Mouse (Mus musculus): ENCODE results near the gene Gnat2.
A peak's percentile ranks its signal among the peaks of the same experiment; 100 is the strongest.

The Gnat2 gene

GRCm38 (mm10) chr3:108084767-108085270 is 7.8 kb upstream of the Gnat2 start:
- no peak for DNase-seq (ENCODE audit: extremely low spot score, low spot score)

GRCm38 (mm10) chr3:108085281-108085720 is 7.3 kb upstream of the Gnat2 start:
- DNase-seq (ENCODE audit: extremely low spot score, low spot score), result peak; percentile 86

GRCm38 (mm10) chr3:108085721-108086469 is 6.7 kb upstream of the Gnat2 start:
- peak; percentile 74 for DNase-seq (ENCODE audit: extremely low spot score, low spot score)

DNA sequence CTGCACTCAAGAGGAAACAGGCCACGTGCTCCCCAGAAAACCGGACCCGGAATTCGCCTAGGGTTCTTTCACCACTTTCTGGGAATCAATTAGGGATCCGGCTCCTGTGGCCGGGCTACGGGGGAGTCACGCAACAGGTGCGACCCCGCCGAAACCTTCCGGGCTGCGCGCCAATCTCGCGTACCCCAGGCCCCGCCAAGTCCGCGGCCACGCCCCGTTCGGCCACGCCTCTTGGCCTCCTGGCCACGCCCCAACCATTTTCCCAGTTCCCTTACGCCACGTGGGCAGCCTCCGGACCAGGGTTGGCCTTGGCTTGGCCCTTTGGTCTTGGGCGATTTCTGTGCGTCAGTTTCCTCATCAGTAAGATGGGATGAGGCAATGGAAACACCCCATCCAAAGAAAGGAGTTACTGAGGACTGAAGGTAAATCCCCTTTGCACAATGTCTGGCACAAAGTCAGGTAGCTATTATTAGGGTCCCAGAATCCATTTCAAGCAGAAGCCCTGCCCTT is 6.1 kb upstream of the Gnat2 start, which contains the start of gene Ampd2:
Gene Ampd2 (minus strand): TSS at position 182 of the 510 bp plus-strand sequence.
- peak; percentile 89 for DNase-seq (ENCODE audit: extremely low spot score, low spot score)

- DNase-seq (ENCODE audit: extremely low spot score, low spot score), result no peak
These were observed 5.3 kb upstream of the Gnat2 start for GRCm38 (mm10) chr3:108087329-108087728.

DNA sequence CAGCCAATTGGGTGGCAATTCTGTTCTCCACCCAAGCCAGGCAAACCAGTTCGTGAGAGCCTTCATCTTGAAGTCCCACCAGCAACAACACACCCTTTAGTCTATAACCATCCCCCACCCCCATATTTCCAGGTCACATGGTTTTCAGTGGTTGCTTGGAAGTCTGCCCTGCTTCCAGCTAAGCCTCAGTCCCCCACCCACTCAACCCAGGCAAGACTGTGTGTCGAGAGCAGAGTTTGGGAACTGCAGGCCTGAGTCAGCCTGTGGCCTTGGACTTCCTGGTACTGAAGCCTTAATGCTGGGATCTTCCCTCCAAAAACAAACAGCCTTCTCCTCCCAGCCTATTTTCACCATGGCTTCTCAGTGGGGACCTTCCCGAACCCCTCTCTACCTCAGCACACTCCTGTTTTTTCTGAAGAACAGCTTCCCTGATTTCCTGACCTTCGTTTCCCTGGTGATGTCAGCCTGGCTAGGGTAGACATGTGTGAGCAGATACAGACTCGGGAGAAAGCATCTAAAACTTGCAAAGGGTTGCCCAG is 3.7 kb upstream of the Gnat2 start:
- DNase-seq (ENCODE audit: extremely low spot score, low spot score), result no peak

DNA sequence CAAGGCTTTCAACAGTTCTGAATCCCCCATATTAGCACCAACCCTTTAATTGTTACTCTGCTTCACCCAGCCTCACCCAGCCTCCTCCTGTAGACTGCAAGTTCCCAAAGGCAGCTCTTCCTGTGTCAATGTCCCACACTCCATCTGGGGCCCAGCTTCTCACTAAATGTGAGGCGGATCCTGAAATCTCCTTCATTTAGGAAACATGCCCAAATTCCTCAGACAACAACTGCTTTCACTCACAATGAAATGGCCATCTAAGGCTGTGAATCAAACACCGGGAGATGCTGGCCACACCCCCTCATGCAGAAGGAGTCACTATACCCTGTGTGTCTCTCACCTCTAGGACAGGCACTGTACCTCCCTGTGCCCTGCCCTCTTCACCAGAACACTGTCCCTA is 2.7 kb upstream of the Gnat2 start:
- no peak for DNase-seq (ENCODE audit: extremely low spot score, low spot score)

- DNase-seq (ENCODE audit: extremely low spot score, low spot score), result no peak
These were observed 2.0 kb upstream of the Gnat2 start for GRCm38 (mm10) chr3:108090561-108090960.

GRCm38 (mm10) chr3:108092030-108092429 is 559 bp upstream of the Gnat2 start:
- no peak for DNase-seq (ENCODE audit: extremely low spot score, low spot score)

GRCm38 (mm10) chr3:108093306-108093705 is 717 bp downstream of the Gnat2 start:
- no peak for DNase-seq (ENCODE audit: extremely low spot score, low spot score)

DNA sequence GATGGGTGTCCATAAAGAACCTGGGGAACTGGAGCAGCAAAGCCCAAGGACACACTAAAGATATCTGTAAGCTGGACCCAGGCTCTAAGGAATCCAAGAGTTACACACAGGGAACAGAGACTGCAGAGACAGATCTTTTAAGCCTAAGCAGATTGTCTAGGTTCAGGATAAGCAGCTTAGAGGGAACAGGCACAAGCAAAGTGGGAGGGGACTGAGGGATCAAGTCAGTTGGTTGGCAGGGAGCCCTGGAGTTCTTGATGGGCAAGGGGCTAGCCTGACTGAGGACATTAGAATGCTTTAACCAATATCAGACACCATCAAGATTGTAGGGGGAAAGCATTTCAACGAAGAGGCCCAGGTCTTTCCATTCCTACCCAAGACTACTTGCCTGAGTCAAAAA is 1.6 kb downstream of the Gnat2 start:
- no peak for DNase-seq (ENCODE audit: extremely low spot score, low spot score)

- no peak for DNase-seq (ENCODE audit: extremely low spot score, low spot score)
These were observed 2.6 kb downstream of the Gnat2 start for GRCm38 (mm10) chr3:108094976-108095760.

DNA sequence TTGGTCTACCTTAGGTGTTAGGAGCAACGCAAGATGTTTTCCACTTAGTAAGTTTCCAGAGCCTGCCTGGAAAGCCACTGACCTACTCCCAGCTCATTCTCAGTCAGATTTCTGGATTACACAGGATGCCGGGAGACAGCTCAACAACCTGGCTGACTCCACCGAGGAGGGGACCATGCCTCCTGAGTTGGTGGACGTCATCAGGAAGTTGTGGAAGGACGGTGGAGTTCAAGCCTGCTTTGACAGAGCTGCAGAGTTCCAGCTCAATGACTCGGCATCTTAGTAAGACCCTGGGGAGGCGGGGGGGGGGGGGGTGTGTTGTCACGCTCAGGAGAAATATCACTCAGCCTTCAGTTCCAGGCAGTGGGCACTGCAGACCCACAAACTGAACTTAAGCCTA is 3.6 kb downstream of the Gnat2 start:
- DNase-seq (ENCODE audit: extremely low spot score, low spot score), result no peak

DNA sequence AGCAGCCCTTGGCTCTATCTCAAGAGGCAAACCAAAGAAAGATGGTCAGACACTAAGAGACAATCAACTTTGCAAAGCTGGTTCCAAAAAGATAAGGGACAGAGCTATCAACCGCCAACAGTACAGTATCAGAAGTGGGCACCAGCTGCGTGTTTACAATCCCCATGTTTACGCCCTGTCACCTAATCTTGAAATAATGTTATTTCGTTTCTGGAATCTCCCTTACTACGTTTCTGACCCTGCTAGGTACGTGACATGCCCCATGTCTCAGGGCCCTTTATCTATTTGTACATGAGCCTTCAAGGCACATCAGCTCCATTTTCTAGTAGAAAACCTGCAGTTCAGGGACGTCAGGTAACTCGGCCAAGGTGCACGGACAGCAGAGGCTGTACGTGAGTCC is 4.1 kb downstream of the Gnat2 start:
- DNase-seq (ENCODE audit: extremely low spot score, low spot score), result no peak

DNA sequence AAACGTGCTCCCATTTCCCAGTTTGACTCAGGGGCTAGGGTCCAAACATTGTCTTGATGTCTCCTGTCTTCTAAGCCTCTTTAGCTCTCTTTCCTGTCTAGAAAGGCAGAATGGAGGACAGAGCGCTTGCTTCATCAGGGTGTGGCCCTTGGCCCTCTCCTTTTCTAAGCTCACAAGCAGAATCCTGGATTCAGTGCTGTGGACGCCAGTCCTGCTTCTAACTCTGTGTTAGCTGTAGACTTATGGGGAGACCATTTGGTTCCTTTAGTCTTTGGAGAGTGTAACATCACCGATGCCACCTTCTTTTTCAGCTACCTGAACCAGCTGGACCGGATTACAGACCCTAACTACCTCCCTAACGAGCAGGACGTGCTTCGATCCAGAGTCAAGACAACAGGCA is 5.1 kb downstream of the Gnat2 start:
- no peak for DNase-seq (ENCODE audit: extremely low spot score, low spot score)

DNA sequence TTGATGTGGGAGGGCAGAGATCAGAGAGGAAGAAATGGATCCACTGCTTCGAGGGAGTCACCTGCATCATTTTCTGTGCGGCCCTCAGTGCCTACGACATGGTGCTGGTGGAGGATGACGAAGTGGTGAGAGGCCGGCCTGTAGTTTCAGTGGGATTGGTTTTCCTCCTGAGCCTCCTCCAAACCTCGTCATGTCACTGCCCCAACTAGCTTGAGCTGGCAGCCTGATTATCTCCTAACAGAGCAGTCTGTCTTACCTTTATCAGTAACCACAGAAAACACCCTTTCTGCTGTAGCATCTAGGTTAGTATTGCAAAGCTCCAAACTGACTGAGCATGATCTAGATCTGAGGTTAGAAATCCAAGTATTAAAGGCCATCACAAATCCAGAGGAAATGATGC is 5.7 kb downstream of the Gnat2 start:
- no peak for DNase-seq (ENCODE audit: extremely low spot score, low spot score)

DNA sequence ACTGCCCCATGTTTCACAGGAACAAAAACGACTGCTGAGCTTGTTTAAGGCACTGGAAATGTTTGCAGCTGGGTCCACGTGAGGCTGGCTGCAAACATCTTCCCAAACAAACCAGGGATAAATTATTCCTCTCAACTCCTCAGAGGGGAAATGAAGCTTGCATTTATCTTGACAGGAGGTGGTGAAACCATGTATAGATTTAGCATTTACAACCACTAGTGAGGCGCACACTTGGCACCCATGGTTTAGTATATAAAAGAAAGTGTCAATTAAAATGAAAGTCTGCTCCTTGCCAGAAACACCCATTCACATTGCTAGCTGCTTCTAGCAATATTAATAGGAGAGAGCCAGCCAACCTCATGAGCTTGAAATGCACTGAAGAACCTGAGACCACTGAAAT is 9.0 kb downstream of the Gnat2 start:
- DNase-seq (ENCODE audit: extremely low spot score, low spot score), result no peak

- DNase-seq (ENCODE audit: extremely low spot score, low spot score), result no peak
These were observed 9.5 kb downstream of the Gnat2 start for GRCm38 (mm10) chr3:108102075-108102474.

DNA sequence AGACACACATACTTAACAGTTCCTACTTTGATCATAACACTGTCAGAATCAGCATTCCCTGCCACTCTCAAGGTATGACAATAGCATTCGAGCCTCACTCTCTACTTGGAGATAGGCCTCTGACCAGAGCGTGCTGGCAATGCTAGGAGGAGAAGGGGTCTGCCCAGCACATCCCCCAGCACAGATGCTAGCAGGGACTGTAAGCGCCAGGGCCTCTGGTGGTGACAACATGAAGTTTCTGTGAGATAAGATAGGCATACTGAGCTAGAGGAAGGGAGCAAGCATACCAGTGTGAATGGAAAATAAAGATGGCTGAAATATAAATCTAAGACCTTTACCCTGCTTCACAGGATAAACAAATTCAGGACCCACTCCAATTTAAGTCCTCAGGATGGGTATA is 12.7 kb downstream of the Gnat2 start:
- no peak for DNase-seq (ENCODE audit: extremely low spot score, low spot score)

DNA sequence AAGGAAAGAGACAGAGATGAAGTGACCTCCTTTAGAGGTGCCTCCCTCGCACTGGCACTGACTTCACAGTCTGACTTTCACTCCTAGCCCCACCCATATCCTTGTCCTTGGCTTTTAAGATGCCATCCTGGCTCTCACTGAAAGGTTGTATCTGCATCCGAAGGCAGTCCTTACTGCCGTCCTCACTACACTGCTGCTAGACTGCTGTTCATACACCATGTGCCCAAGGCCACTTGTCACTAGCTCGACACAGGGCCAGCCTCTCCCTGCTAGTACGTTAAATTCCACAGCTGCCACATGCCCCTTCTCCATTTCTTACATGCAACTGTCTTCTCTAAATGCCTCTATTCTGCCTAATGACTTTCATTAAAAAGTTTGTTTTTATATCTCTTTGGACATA is 18.7 kb downstream of the Gnat2 start:
- DNase-seq (ENCODE audit: extremely low spot score, low spot score), result no peak

DNA sequence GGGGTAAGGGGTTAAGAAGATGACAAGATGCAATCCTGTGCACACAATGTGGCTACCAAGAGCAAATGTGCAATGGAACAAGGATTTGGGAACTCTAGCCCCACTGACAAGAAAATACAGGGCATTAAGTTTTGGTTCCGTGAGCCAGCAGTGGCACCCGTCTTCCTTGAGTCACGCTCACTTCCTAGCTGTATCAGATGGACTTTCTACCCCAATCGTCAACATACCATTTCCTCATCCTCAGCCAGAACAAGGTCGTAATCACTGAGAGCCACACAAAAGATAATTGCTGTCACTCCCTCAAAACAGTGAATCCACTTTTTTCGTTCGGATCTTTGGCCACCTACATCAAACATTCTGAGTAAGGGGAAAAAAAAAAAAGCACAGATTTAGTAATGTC is 19.7 kb downstream of the Gnat2 start:
- no peak for DNase-seq (ENCODE audit: extremely low spot score, low spot score)

DNA sequence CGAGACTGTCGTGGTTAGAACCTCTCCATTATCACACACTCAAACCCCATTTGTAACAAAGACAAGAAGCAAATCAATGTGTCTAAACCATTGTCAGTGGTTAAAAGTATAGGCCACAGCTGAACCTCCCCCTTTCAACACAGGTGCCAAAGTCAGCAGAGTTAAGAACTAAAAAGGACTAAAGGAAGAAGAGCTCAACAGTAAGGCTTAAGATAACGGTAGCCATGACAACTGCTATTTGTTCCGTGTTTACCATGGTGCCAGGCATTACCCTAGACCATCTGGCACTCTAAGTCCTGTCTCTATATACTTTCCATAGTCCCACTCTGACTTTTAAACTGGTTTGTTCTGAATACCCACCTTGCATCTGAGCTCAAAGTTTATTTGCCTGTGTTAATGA is 20.1 kb downstream of the Gnat2 start:
- DNase-seq (ENCODE audit: extremely low spot score, low spot score), result no peak

Measured in neural tube, embryonic 10.5 days (tissue).